Mouse (Mus musculus): ENCODE measurements at regions not wholly inside any gene's neighbourhood (a gene's known extent, or its start where the extent isn't known, plus 50 kb on each side); places are given as distances from the start of the nearest gene placed in this dataset.

- no peak overlapping the region for H3K27ac ChIP-seq (ENCODE audit: low read depth, low read length)
- WGBS: 94% methylated on average over 10 of the region's 10 CpGs
Observed at GRCm38 (mm10) chr4:56617661-56618360, 122.1 kb upstream of the Gm26657 start.

GRCm38 (mm10) chr4:56612325-56612724 lies 127.5 kb upstream of the Gm26657 start:
- ATAC-seq (ENCODE audit: low FRiP score): no peak
- H3K27ac ChIP-seq (ENCODE audit: low read depth, low read length): no peak overlapping the region
- no peaks in the 10 kb centered on the region for H3K9me3 ChIP-seq (ENCODE audit: control insufficient read depth, low read length)
- no peak for DNase-seq (ENCODE audit: low spot score)
- H3K36me3 ChIP-seq (ENCODE audit: control insufficient read depth, insufficient read depth, low read length): no peaks in the 10 kb centered on the region
- no peaks in the 10 kb centered on the region for H3K27me3 ChIP-seq (ENCODE audit: control insufficient read depth, insufficient read depth, low read length)
- H3K9ac ChIP-seq (ENCODE audit: low read depth, low read length): no peak overlapping the region
- no peaks in the 10 kb centered on the region for H3K4me1 ChIP-seq (replicated peaks; ENCODE audit: control insufficient read depth, insufficient read depth, low read length)
- 85% methylated on average over 4 of the region's 4 CpGs for WGBS
- no peak overlapping the region for H3K4me3 ChIP-seq (ENCODE audit: low read depth, low read length)
- H3K4me2 ChIP-seq (replicated peaks; ENCODE audit: low read depth, low read length): no peak overlapping the region

More at GRCm38 (mm10) chr4:56617661-56618360, 122.1 kb upstream of the Gm26657 start:
- H3K36me3 ChIP-seq (ENCODE audit: control insufficient read depth, insufficient read depth, low read length): no peaks in the 10 kb centered on the region
- no peaks in the 10 kb centered on the region for H3K27me3 ChIP-seq (ENCODE audit: control insufficient read depth, insufficient read depth, low read length)
- no peak for ATAC-seq (ENCODE audit: low FRiP score)
- no peak overlapping the region for H3K4me3 ChIP-seq (ENCODE audit: low read depth, low read length)
- no peaks in the 10 kb centered on the region for H3K4me1 ChIP-seq (replicated peaks; ENCODE audit: control insufficient read depth, insufficient read depth, low read length)
- no peak overlapping the region for H3K4me2 ChIP-seq (replicated peaks; ENCODE audit: low read depth, low read length)
- no peaks in the 10 kb centered on the region for H3K9me3 ChIP-seq (ENCODE audit: control insufficient read depth, low read length)
- no peak overlapping the region for H3K9ac ChIP-seq (ENCODE audit: low read depth, low read length)
- DNase-seq (ENCODE audit: low spot score): no peak

- H3K27me3 ChIP-seq (ENCODE audit: control insufficient read depth, insufficient read depth, low read length): no peaks in the 10 kb centered on the region
- no peak for DNase-seq (ENCODE audit: low spot score)
- 31% methylated on average over 4 of the region's 4 CpGs for WGBS
- no peak overlapping the region for H3K27ac ChIP-seq (ENCODE audit: low read depth, low read length)
- no peaks in the 10 kb centered on the region for H3K9me3 ChIP-seq (ENCODE audit: control insufficient read depth, low read length)
- H3K4me1 ChIP-seq (replicated peaks; ENCODE audit: control insufficient read depth, insufficient read depth, low read length): no peaks in the 10 kb centered on the region
- no peaks in the 10 kb centered on the region for H3K36me3 ChIP-seq (ENCODE audit: control insufficient read depth, insufficient read depth, low read length)
- ATAC-seq (ENCODE audit: low FRiP score): no peak
- no peak overlapping the region for H3K4me3 ChIP-seq (ENCODE audit: low read depth, low read length)
- no peak overlapping the region for H3K4me2 ChIP-seq (replicated peaks; ENCODE audit: low read depth, low read length)
- H3K9ac ChIP-seq (ENCODE audit: low read depth, low read length): no peak overlapping the region
Observed at GRCm38 (mm10) chr4:56611751-56612150, 128.1 kb upstream of the Gm26657 start.

- no peaks in the 10 kb centered on the region for H3K36me3 ChIP-seq (ENCODE audit: control insufficient read depth, insufficient read depth, low read length)
- H3K4me1 ChIP-seq (replicated peaks; ENCODE audit: control insufficient read depth, insufficient read depth, low read length): no peaks in the 10 kb centered on the region
- DNase-seq (ENCODE audit: low spot score) (no peak), ATAC-seq (ENCODE audit: low FRiP score) (no peak)
- no peak overlapping the region for H3K27ac ChIP-seq (ENCODE audit: low read depth, low read length)
- 74% methylated on average over 6 of the region's 6 CpGs for WGBS
- no peaks in the 10 kb centered on the region for H3K27me3 ChIP-seq (ENCODE audit: control insufficient read depth, insufficient read depth, low read length)
- no peak overlapping the region for H3K4me2 ChIP-seq (replicated peaks; ENCODE audit: low read depth, low read length)
- no peaks in the 10 kb centered on the region for H3K9me3 ChIP-seq (ENCODE audit: control insufficient read depth, low read length)
- H3K9ac ChIP-seq (ENCODE audit: low read depth, low read length): no peak overlapping the region
- no peak overlapping the region for H3K4me3 ChIP-seq (ENCODE audit: low read depth, low read length)
Observed at GRCm38 (mm10) chr4:56610273-56610672, 129.6 kb upstream of the Gm26657 start.

GRCm38 (mm10) chr4:56608701-56609100 lies 131.2 kb upstream of the Gm26657 start:
- WGBS: 84% methylated on average over 4 of the region's 4 CpGs
- no peak for ATAC-seq (ENCODE audit: low FRiP score)
- no peak overlapping the region for H3K4me3 ChIP-seq (ENCODE audit: low read depth, low read length)

GRCm38 (mm10) chr4:56598398-56598797 lies 141.5 kb upstream of the Gm26657 start:
- no peaks in the 10 kb centered on the region for H3K36me3 ChIP-seq (ENCODE audit: control insufficient read depth, insufficient read depth, low read length)
- H3K9ac ChIP-seq (ENCODE audit: low read depth, low read length): no peak overlapping the region
- ATAC-seq (ENCODE audit: low FRiP score): no peak
- H3K9me3 ChIP-seq (ENCODE audit: control insufficient read depth, low read length): no peaks in the 10 kb centered on the region
- no peak overlapping the region for H3K27ac ChIP-seq (ENCODE audit: low read depth, low read length)
- no peaks in the 10 kb centered on the region for H3K27me3 ChIP-seq (ENCODE audit: control insufficient read depth, insufficient read depth, low read length)
- DNase-seq (ENCODE audit: low spot score): no peak
- H3K4me1 ChIP-seq (replicated peaks; ENCODE audit: control insufficient read depth, insufficient read depth, low read length): no peaks in the 10 kb centered on the region
- H3K4me2 ChIP-seq (replicated peaks; ENCODE audit: low read depth, low read length): no peak overlapping the region
- H3K4me3 ChIP-seq (ENCODE audit: low read depth, low read length): no peak overlapping the region
- 89% methylated on average over 2 of the region's 2 CpGs for WGBS

More at GRCm38 (mm10) chr4:56608701-56609100, 131.2 kb upstream of the Gm26657 start:
- Histone ChIP-seq H3K9ac (ENCODE audit: low read depth, low read length) (no peak overlapping the region), H3K27ac (ENCODE audit: low read depth, low read length) (no peak overlapping the region), H3K36me3 (ENCODE audit: control insufficient read depth, insufficient read depth, low read length) (no peaks in the 10 kb centered on the region), H3K4me1 (replicated peaks; ENCODE audit: control insufficient read depth, insufficient read depth, low read length) (no peaks in the 10 kb centered on the region), H3K4me2 (replicated peaks; ENCODE audit: low read depth, low read length) (no peak overlapping the region), H3K9me3 (ENCODE audit: control insufficient read depth, low read length) (no peaks in the 10 kb centered on the region), H3K27me3 (ENCODE audit: control insufficient read depth, insufficient read depth, low read length) (no peaks in the 10 kb centered on the region)
- no peak for DNase-seq (ENCODE audit: low spot score)

- ATAC-seq (ENCODE audit: low FRiP score): no peak
- no peak for DNase-seq (ENCODE audit: low spot score)
Observed at GRCm38 (mm10) chr4:56597931-56598330, 141.9 kb upstream of the Gm26657 start.

GRCm38 (mm10) chr4:56582405-56582804 lies 157.5 kb upstream of the Gm26657 start:
- Histone ChIP-seq H3K9ac (ENCODE audit: low read depth, low read length) (no peak overlapping the region), H3K27me3 (ENCODE audit: control insufficient read depth, insufficient read depth, low read length) (no peaks in the 10 kb centered on the region), H3K4me3 (ENCODE audit: low read depth, low read length) (no peak overlapping the region), H3K27ac (ENCODE audit: low read depth, low read length) (no peak overlapping the region), H3K4me1 (replicated peaks; ENCODE audit: control insufficient read depth, insufficient read depth, low read length) (no peaks in the 10 kb centered on the region), H3K36me3 (ENCODE audit: control insufficient read depth, insufficient read depth, low read length) (no peaks in the 10 kb centered on the region), H3K9me3 (ENCODE audit: control insufficient read depth, low read length) (no peaks in the 10 kb centered on the region), H3K4me2 (replicated peaks; ENCODE audit: low read depth, low read length) (no peak overlapping the region)
- ATAC-seq (ENCODE audit: low FRiP score) (no peak), DNase-seq (ENCODE audit: low spot score) (no peak)
- 81% methylated on average over 3 of the region's 3 CpGs for WGBS

More at GRCm38 (mm10) chr4:56597931-56598330, 141.9 kb upstream of the Gm26657 start:
- H3K4me1 ChIP-seq (replicated peaks; ENCODE audit: control insufficient read depth, insufficient read depth, low read length): no peaks in the 10 kb centered on the region
- H3K9me3 ChIP-seq (ENCODE audit: control insufficient read depth, low read length): no peaks in the 10 kb centered on the region
- no peak overlapping the region for H3K4me2 ChIP-seq (replicated peaks; ENCODE audit: low read depth, low read length)
- H3K36me3 ChIP-seq (ENCODE audit: control insufficient read depth, insufficient read depth, low read length): no peaks in the 10 kb centered on the region
- no peak overlapping the region for H3K27ac ChIP-seq (ENCODE audit: low read depth, low read length)
- H3K9ac ChIP-seq (ENCODE audit: low read depth, low read length): no peak overlapping the region
- H3K4me3 ChIP-seq (ENCODE audit: low read depth, low read length): no peak overlapping the region
- no peaks in the 10 kb centered on the region for H3K27me3 ChIP-seq (ENCODE audit: control insufficient read depth, insufficient read depth, low read length)

- no peaks in the 10 kb centered on the region for H3K36me3 ChIP-seq (ENCODE audit: control insufficient read depth, insufficient read depth, low read length)
- peak; percentile 43 for ATAC-seq (ENCODE audit: low FRiP score)
- no peaks in the 10 kb centered on the region for H3K9me3 ChIP-seq (ENCODE audit: control insufficient read depth, low read length)
- H3K4me3 ChIP-seq (ENCODE audit: low read depth, low read length): no peak overlapping the region
- 85% methylated on average over 15 of the region's 15 CpGs for WGBS
- no peak overlapping the region for H3K27ac ChIP-seq (ENCODE audit: low read depth, low read length)
- no peaks in the 10 kb centered on the region for H3K27me3 ChIP-seq (ENCODE audit: control insufficient read depth, insufficient read depth, low read length)
- no peak overlapping the region for H3K9ac ChIP-seq (ENCODE audit: low read depth, low read length)
- DNase-seq (ENCODE audit: low spot score): no peak
- H3K4me1 ChIP-seq (replicated peaks; ENCODE audit: control insufficient read depth, insufficient read depth, low read length): no peaks in the 10 kb centered on the region
- no peak overlapping the region for H3K4me2 ChIP-seq (replicated peaks; ENCODE audit: low read depth, low read length)
Observed at GRCm38 (mm10) chr4:56576837-56577548, 162.9 kb upstream of the Gm26657 start.
